Mouse (Mus musculus) embryonic facial prominence, embryonic 15.5 days (tissue): Measurements from ENCODE around the gene Tmem192. TPM values are rescaled to one million over a fixed set of nuclear protein-coding genes. Genes with fewer than 3 reads are reported as not detected.
"Not testable (repeated sequence)": the region's sequence is repeated elsewhere in the genome, so short reads cannot be mapped to it uniquely, and the experiment has no call there.

ENCODE experiments used
- ATAC-seq: fragments of 200-750 bp; cut with Nextera tagmentation; 2 replicates; pipeline ENCODE4 v1.8.0; 2017; ENCODE audit warnings: low read depth, moderate TSS enrichment; ENCODE audit not compliant: insufficient number of reproducible peaks, low FRiP score, low TSS enrichment
- H3K27ac ChIP-seq: fragments of 300-500 bp; sonication (generic); replicated peaks from 2 replicates; pipeline ENCODE4 v1.5.1; 2015; ENCODE audit warnings: mild to moderate bottlenecking, inconsistent platforms
- H3K27me3 ChIP-seq: fragments of 300-500 bp; sonication (generic); 2 replicates; pipeline ENCODE4 v1.6.1; 2015; ENCODE audit warnings: inconsistent platforms
- H3K36me3 ChIP-seq: fragments of 300-500 bp; sonication (generic); 2 replicates; pipeline ENCODE4 v1.6.1; 2015; ENCODE audit warnings: mild to moderate bottlenecking, inconsistent platforms
- H3K4me1 ChIP-seq: fragments of 300-500 bp; sonication (generic); 2 replicates; pipeline ENCODE4 v1.6.1; 2015; ENCODE audit warnings: inconsistent platforms
- H3K4me2 ChIP-seq: fragments of 300-500 bp; sonication (generic); replicated peaks from 2 replicates; pipeline ENCODE4 v1.6.1; 2015; ENCODE audit warnings: mild to moderate bottlenecking, inconsistent platforms
- H3K4me3 ChIP-seq: fragments of 300-500 bp; sonication (generic); replicated peaks from 2 replicates; pipeline ENCODE4 v1.5.1; 2015; ENCODE audit warnings: mild to moderate bottlenecking, inconsistent platforms
- H3K9ac ChIP-seq: fragments of 300-500 bp; sonication (generic); 2 replicates; pipeline ENCODE4 v1.6.1; 2015; ENCODE audit warnings: inconsistent platforms
- H3K9me3 ChIP-seq: fragments of 300-500 bp; sonication (generic); replicated peaks from 2 replicates; pipeline ENCODE4 v1.6.1; 2016; ENCODE audit warnings: inconsistent platforms
- WGBS: fragments of 180-500 bp; shearing (Covaris S2); methylation state at CpG from one replicate; pipeline ENCODE4 v1.1.7; 2015; 5-methylcytosine and 5-hydroxymethylcytosine counted together
- polyA plus RNA-seq: library from polyadenylated mRNA; unstranded; fragments of >200 nt; fragmentation: Nextera tagmentation; extraction: Ambion mirVana; gene quantifications from 2 replicates; pipeline ENCODE4 v1.2.1, GENCODE M21; 2015

Gene Tmem192
- polyA plus RNA-seq, 1 experiment from 2014 or later = 25.5 TPM

DNA sequence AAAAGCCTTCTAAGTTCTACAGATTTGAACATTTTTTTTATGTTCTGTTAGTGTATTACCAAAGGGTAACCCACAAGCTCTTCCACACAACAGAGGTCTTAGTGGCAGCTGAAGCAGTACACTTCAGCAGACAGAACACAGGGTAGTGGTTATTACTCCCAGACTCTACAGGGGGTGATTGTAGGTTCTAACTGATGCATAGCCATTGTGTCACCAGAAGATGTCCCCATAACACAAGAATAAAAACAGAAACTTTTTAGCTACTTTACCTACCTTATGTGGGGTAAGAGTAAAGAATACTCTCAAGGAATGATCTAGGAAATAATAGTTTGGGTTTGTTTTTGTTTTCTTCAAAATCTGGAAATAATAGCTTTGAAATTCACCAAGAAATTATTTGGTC, 15.9 kb downstream of the Tmem192 start:
- peaks cover 10% of the 10 kb centered on the region for H3K36me3 ChIP-seq
- no peak overlapping the region for H3K27ac ChIP-seq
- H3K4me1 ChIP-seq = no peaks in the 10 kb centered on the region
- no peak for ATAC-seq
- no peaks in the 10 kb centered on the region for H3K9me3 ChIP-seq
- H3K9ac ChIP-seq = no peak overlapping the region
- H3K4me2 ChIP-seq = no peak overlapping the region
- no peak overlapping the region for H3K4me3 ChIP-seq
- H3K27me3 ChIP-seq = no peaks in the 10 kb centered on the region

- 72% methylated on average over 20 of the region's 20 CpGs for WGBS
- Histone ChIP-seq H3K27me3 (no peaks in the 10 kb centered on the region), H3K9me3 (no peaks in the 10 kb centered on the region), H3K4me2 (no peak overlapping the region), H3K36me3 (no peaks in the 10 kb centered on the region), H3K4me1 (no peaks in the 10 kb centered on the region), H3K4me3 (no peak overlapping the region), H3K27ac (no peak overlapping the region), H3K9ac (no peak overlapping the region)
- ATAC-seq = no peak
Observed at GRCm38 (mm10) chr8:64983150-64983897, 36.3 kb downstream of the Tmem192 start.

DNA sequence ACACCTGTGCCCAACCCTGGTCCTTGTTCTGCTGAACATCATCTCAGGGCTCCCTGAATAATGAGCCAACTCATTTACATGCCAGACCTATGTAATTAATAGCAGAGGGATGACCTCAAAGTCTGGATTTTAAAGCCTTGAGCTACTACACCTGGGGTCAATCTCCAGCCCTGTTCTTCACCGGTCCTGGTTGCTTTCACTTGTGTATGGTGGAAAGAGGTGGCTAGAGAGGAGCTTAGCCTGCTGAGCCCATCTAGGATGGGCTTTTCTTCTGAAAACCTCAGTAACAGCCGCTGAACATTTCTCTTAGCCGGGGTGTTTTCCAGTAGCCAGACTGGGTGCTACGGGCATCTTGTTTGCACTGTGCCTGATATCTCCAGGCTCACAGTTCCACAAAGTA, 40.7 kb downstream of the Tmem192 start, which contains the start of gene Trim75:
TSS of gene Trim75 (minus strand) at position 101 of the 400 bp plus-strand sequence.
- no peak within 1 kb of the TSS for H3K4me3 ChIP-seq
- WGBS = 87% methylated on average over 4 of the region's 4 CpGs
- H3K9me3 ChIP-seq = no peaks in the 10 kb centered on the region
- H3K36me3 ChIP-seq = no peaks in the 10 kb centered on the region
- no peak within 1 kb of the TSS for H3K4me2 ChIP-seq
- H3K4me1 ChIP-seq = no peaks in the 10 kb centered on the region
- H3K27ac ChIP-seq = no peak within 1 kb of the TSS
- no peak within 1 kb of the TSS for H3K9ac ChIP-seq
- H3K27me3 ChIP-seq = no peaks in the 10 kb centered on the region
- ATAC-seq = no peak

DNA sequence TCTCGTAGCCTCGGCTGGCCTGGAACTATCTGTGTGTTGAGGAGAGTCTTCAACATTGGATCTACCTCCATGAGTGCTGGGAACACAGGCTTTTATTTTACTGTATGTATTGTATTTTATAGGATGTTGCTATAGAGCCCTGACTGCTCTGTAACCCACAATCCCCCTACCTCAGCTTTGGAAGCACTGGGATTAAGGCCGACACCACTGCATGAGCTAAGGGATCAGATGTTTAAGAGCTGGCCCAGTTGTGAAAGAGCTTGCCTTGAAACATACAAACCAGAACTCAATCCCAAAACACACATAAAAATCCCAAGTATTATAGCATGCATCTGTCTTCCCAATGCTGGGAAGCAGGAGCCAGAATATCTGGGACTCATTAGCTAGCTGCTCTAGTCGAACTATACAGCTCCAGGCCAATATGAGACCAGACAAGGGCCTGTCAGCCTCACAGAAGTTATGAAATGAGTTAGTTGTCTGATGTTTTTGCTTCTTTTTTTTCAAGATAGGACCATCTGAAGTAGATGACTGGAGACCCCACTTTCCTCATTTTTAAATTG, 51.9 kb downstream of the Tmem192 start:
- no peaks in the 10 kb centered on the region for H3K27me3 ChIP-seq
- H3K4me1 ChIP-seq = no peaks in the 10 kb centered on the region
- no peaks in the 10 kb centered on the region for H3K9me3 ChIP-seq
- no peak overlapping the region for H3K4me2 ChIP-seq
- no peak overlapping the region for H3K4me3 ChIP-seq
- H3K36me3 ChIP-seq = no peaks in the 10 kb centered on the region
- 61% methylated on average over 4 of the region's 4 CpGs for WGBS
- H3K9ac ChIP-seq = no peak overlapping the region
- no peak overlapping the region for H3K27ac ChIP-seq
- no peak for ATAC-seq

GRCm38 (mm10) chr8:65007616-65008015, 60.6 kb downstream of the Tmem192 start:
- WGBS = 77% methylated on average over 6 of the region's 6 CpGs

DNA sequence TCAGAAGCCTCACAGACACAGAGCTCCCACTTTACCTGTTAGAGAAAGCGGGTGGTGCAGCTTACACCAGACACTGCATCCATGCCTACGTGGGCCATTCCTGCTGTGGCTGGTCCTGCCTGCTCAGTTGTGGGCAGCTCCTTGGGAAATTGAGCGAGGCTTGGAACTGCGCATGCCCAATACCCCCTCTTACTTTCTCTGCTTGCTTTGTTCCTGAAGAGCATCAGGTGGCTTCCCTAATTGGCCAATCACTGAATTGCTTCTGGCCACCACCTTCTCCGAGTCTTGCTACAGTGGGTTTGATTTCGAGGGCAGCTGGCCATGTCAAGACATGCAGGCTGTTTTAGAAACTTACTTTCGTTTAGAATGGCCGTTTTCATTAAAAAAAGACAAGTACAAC, 71.4 kb downstream of the Tmem192 start, which contains the start of the genes Trim61 and Trim60:
TSS of gene Trim61 (minus strand) at position 101 of the 400 bp plus-strand sequence.
TSS of gene Trim60 (minus strand) at position 162 of the 400 bp plus-strand sequence.
- ATAC-seq = no peak
- WGBS = 81% methylated on average over 8 of the region's 8 CpGs
- H3K4me3 ChIP-seq = no peak within 1 kb of the TSS
- no peaks in the 10 kb centered on the region for H3K36me3 ChIP-seq
- no peaks in the 10 kb centered on the region for H3K9me3 ChIP-seq
- H3K27ac ChIP-seq = no peak within 1 kb of the TSS
- H3K27me3 ChIP-seq = no peaks in the 10 kb centered on the region
- no peak within 1 kb of the TSS for H3K4me2 ChIP-seq
- H3K4me1 ChIP-seq = no peaks in the 10 kb centered on the region
- H3K9ac ChIP-seq = no peak within 1 kb of the TSS

More at GRCm38 (mm10) chr8:65007616-65008015, 60.6 kb downstream of the Tmem192 start:
- not testable (repeated sequence) for H3K4me1 ChIP-seq, H3K9ac ChIP-seq, H3K9me3 ChIP-seq, H3K36me3 ChIP-seq, H3K4me2 ChIP-seq, H3K27ac ChIP-seq, H3K4me3 ChIP-seq, H3K27me3 ChIP-seq, ATAC-seq

Other genes starting within 250 kb of the Tmem192 start
- 81.1 and 86.0 TPM in 2 replicates for gene Msmo1, start 213.4 kb upstream of the Tmem192 start, polyA plus RNA-seq
- gene Klhl2, start 97.2 kb upstream of the Tmem192 start, polyA plus RNA-seq = 11.1 and 11.4 TPM in 2 replicates
- gene Trim75, start 40.6 kb downstream of the Tmem192 start, polyA plus RNA-seq = 0.08 TPM in 1 of 2 replicates, not detected in the other
- gene Trim61, start 71.3 kb downstream of the Tmem192 start, polyA plus RNA-seq = 0.15 and 0.54 TPM in 2 replicates
- not detected in 2 replicates for gene Trim60, start 71.4 kb downstream of the Tmem192 start, polyA plus RNA-seq
- 4.5 and 5.9 TPM in 2 replicates for gene Apela, start 90.2 kb downstream of the Tmem192 start, polyA plus RNA-seq
- not detected in 2 replicates for gene Gm10663, start 127.8 kb downstream of the Tmem192 start, polyA plus RNA-seq
- 0.11 and 0.18 TPM in 2 replicates for gene BC030870, start 182.4 kb downstream of the Tmem192 start, polyA plus RNA-seq